Mouse (Mus musculus) ES-E14 (cell line): ENCODE results near the gene Pbld2. TPM values are rescaled to one million over a fixed set of nuclear protein-coding genes. Genes with fewer than 3 reads are reported as not detected.

Source experiments
- DNase-seq: peaks from one replicate; pipeline ENCODE4 v3.0.0-alpha.2; 2013; ENCODE audit warnings: low read depth, low spot score
- H3K27ac ChIP-seq: 2 replicates; pipeline ENCODE4 v1.5.1; 2012; ENCODE audit warnings: low read depth, mild to moderate bottlenecking, low read length, moderate library complexity, mixed read lengths; ENCODE audit not compliant: poor library complexity, insufficient read depth, severe bottlenecking
- H3K36me3 ChIP-seq: 2 replicates; pipeline ENCODE4 v1.6.1; 2012; ENCODE audit warnings: mild to moderate bottlenecking, low read length, moderate library complexity, mixed read lengths; ENCODE audit not compliant: control insufficient read depth, poor library complexity, insufficient read depth, severe bottlenecking
- H3K4me1 ChIP-seq, 2 experiments: fragments of 150-350 bp in 1 of 2; sonication (generic) in 1 of 2; 2 replicates each; pipeline ENCODE4 v1.6.1; 2012; ENCODE audit warnings: low read length in 2 of 2, mild to moderate bottlenecking in 1 of 2, mixed read lengths in 1 of 2; ENCODE audit not compliant: control insufficient read depth in 2 of 2, insufficient read depth in 2 of 2, poor library complexity in 1 of 2
- H3K4me3 ChIP-seq, 2 experiments: fragments of 150-350 bp in 1 of 2; sonication (generic) in 1 of 2; 2 replicates each; pipeline ENCODE4 v1.5.1; 2012; ENCODE audit warnings: low read length in 2 of 2, low read depth in 1 of 2, mild to moderate bottlenecking in 1 of 2, mixed read lengths in 1 of 2; ENCODE audit not compliant: insufficient read depth in 1 of 2, poor library complexity in 1 of 2, severe bottlenecking in 1 of 2
- H3K9ac ChIP-seq: 2 replicates; pipeline ENCODE4 v1.6.1; 2012; ENCODE audit warnings: low read depth, mild to moderate bottlenecking, low read length, mixed read lengths; ENCODE audit not compliant: poor library complexity, insufficient read depth, severe bottlenecking
- H3K9me3 ChIP-seq: fragments of 150-350 bp; sonication (generic); 2 replicates; pipeline ENCODE4 v1.6.1; 2012; ENCODE audit warnings: low read depth, mild to moderate bottlenecking, low read length; ENCODE audit not compliant: control insufficient read depth, insufficient read depth
- CHD2 ChIP-seq: IDR thresholded peaks from 2 replicates; pipeline ENCODE4 v1.6.1; 2014; ENCODE audit warnings: mild to moderate bottlenecking, low read depth, low read length, inconsistent platforms
- HCFC1 ChIP-seq: IDR thresholded peaks from 2 replicates; pipeline ENCODE4 v1.6.1; 2012; ENCODE audit warnings: low read length, inconsistent platforms, borderline replicate concordance; ENCODE audit not compliant: insufficient read depth
- MAFK ChIP-seq: IDR thresholded peaks from 2 replicates; pipeline ENCODE4 v1.6.1; 2014; ENCODE audit warnings: mild to moderate bottlenecking, low read depth, low read length, inconsistent platforms; ENCODE audit not compliant: insufficient read depth
- ZC3H11A ChIP-seq: IDR thresholded peaks from 2 replicates; pipeline ENCODE4 v1.6.1; 2012; ENCODE audit warnings: low read depth, mild to moderate bottlenecking, inconsistent platforms, low read length, borderline replicate concordance
- ZNF384 ChIP-seq: IDR thresholded peaks from 2 replicates; pipeline ENCODE4 v1.6.1; 2012; ENCODE audit warnings: low read depth, low read length, inconsistent platforms
- in situ Hi-C, 2 experiments: fragments of 600-800 bp; cut with MboI; formaldehyde crosslinking; loops; one replicate each; pipeline ENCODE4 v1.15.1; 2025; ENCODE audit warnings: low sequenced_read_pairs in 2 of 2, inconsistent platforms in 1 of 2; ENCODE audit not compliant: unreplicated experiment in 2 of 2
- total RNA-seq: library from RNA; depleted of rRNA; stranded (reverse); fragments of 300-350 nt; gene quantifications from 2 replicates; pipeline ENCODE4 v1.2.3, GENCODE M21; 2012

Pbld2 gene
- total RNA-seq, 1 experiment, result 0.58 TPM

- in situ Hi-C loops, result no loop called here
- TF ChIP-seq ZNF384 (0 out of 2 replicates have a peak, but pooled peaks have one; percentile 12), MAFK (no peak), CHD2 (no peak), ZC3H11A (no peak), HCFC1 (no peak)
These were observed 19.0 kb downstream of the Pbld2 start for GRCm38 (mm10) chr10:63043154-63043553.

GRCm38 (mm10) chr10:63047751-63048150 lies 23.6 kb downstream of the Pbld2 start:
- no peak for TF ChIP-seq MAFK
- TF ChIP-seq HCFC1, result no peak
- no peak for TF ChIP-seq CHD2
- no peak for TF ChIP-seq ZC3H11A
- no peak for TF ChIP-seq ZNF384
- no peak for DNase-seq
- in situ Hi-C loops, result no loop called here

More at GRCm38 (mm10) chr10:63043154-63043553, 19.0 kb downstream of the Pbld2 start:
- Histone ChIP-seq H3K4me1 (no peaks in the 10 kb centered on the region), H3K9ac (no peak overlapping the region), H3K36me3 (no peaks in the 10 kb centered on the region), H3K4me3 (no peak overlapping the region), H3K9me3 (no peaks in the 10 kb centered on the region), H3K27ac (no peak overlapping the region)
- DNase-seq, result no peak

GRCm38 (mm10) chr10:63049106-63049505 lies 25.0 kb downstream of the Pbld2 start:
- TF ChIP-seq MAFK (no peak), ZNF384 (no peak; the same call in 1 of the 2 replicates), HCFC1 (no peak), CHD2 (no peak), ZC3H11A (no peak)
- H3K9me3 ChIP-seq, result no peaks in the 10 kb centered on the region
- no peak overlapping the region for H3K27ac ChIP-seq
- no peaks in the 10 kb centered on the region for H3K36me3 ChIP-seq
- H3K4me1 ChIP-seq, result peaks cover 7 to 12% of the 10 kb centered on the region in 2 experiments
- in situ Hi-C loops, result no loop called here
- H3K4me3 ChIP-seq, result no peak overlapping the region
- no peak for DNase-seq
- H3K9ac ChIP-seq, result no peak overlapping the region

More at GRCm38 (mm10) chr10:63047751-63048150, 23.6 kb downstream of the Pbld2 start:
- Histone ChIP-seq H3K27ac (no peak overlapping the region), H3K4me3 (no peak overlapping the region), H3K9ac (no peak overlapping the region), H3K36me3 (no peaks in the 10 kb centered on the region), H3K4me1 (peaks cover 3 to 5% of the 10 kb centered on the region in 2 experiments; a peak in 3 of 4 replicates), H3K9me3 (no peaks in the 10 kb centered on the region)

- Histone ChIP-seq H3K36me3 (no peaks in the 10 kb centered on the region), H3K9ac (no peak overlapping the region), H3K9me3 (no peaks in the 10 kb centered on the region), H3K4me1 (peaks cover 7 to 12% of the 10 kb centered on the region in 2 experiments), H3K4me3 (no peak overlapping the region), H3K27ac (no peak overlapping the region)
- in situ Hi-C loops, result no loop called here
- TF ChIP-seq HCFC1, result no peak
- no peak for TF ChIP-seq ZNF384
- no peak for DNase-seq
These were observed 27.2 kb downstream of the Pbld2 start for GRCm38 (mm10) chr10:63051267-63051666.

- in situ Hi-C loops, result no loop called here
- no peak overlapping the region for H3K4me3 ChIP-seq
- peaks cover 7 to 17% of the 10 kb centered on the region in 2 experiments for H3K4me1 ChIP-seq
- DNase-seq, result no peak
- TF ChIP-seq CHD2 (no peak), ZNF384 (no peak), ZC3H11A (no peak), MAFK (no peak), HCFC1 (no peak)
- H3K9ac ChIP-seq, result no peak overlapping the region
- no peaks in the 10 kb centered on the region for H3K36me3 ChIP-seq
- H3K27ac ChIP-seq, result no peak overlapping the region
- no peaks in the 10 kb centered on the region for H3K9me3 ChIP-seq
These were observed 27.9 kb downstream of the Pbld2 start for GRCm38 (mm10) chr10:63052011-63052410.
